Mouse (Mus musculus) lung, embryonic 15.5 days (tissue): ENCODE results near the gene Hal. TPM values are rescaled to one million over a fixed set of nuclear protein-coding genes. Genes with fewer than 3 reads are reported as not detected.

Experiments used
- ATAC-seq: fragments of 200-750 bp; cut with Nextera tagmentation; 2 replicates; pipeline ENCODE4 v1.8.0; 2017; ENCODE audit warnings: moderate number of reproducible peaks, borderline replicate concordance; ENCODE audit not compliant: low FRiP score, low TSS enrichment; ENCODE audit errors: extremely low read depth
- H3K27ac ChIP-seq: fragments of 300-500 bp; sonication (generic); 2 replicates; pipeline ENCODE4 v1.5.1; 2015; ENCODE audit warnings: moderate library complexity, mild to moderate bottlenecking, inconsistent platforms
- H3K27me3 ChIP-seq: fragments of 300-500 bp; sonication (generic); 2 replicates; pipeline ENCODE4 v1.6.1; 2015; ENCODE audit warnings: inconsistent platforms
- H3K36me3 ChIP-seq: fragments of 300-500 bp; sonication (generic); 2 replicates; pipeline ENCODE4 v1.6.1; 2015; ENCODE audit warnings: inconsistent platforms
- H3K4me1 ChIP-seq: fragments of 300-500 bp; sonication (generic); 2 replicates; pipeline ENCODE4 v1.6.1; 2015; ENCODE audit warnings: inconsistent platforms
- H3K4me2 ChIP-seq: fragments of 300-500 bp; sonication (generic); 2 replicates; pipeline ENCODE4 v1.6.1; 2015; ENCODE audit warnings: inconsistent platforms, mild to moderate bottlenecking, moderate library complexity
- H3K4me3 ChIP-seq: fragments of 300-500 bp; sonication (generic); 2 replicates; pipeline ENCODE4 v1.5.1; 2015; ENCODE audit warnings: mild to moderate bottlenecking, inconsistent platforms
- H3K9ac ChIP-seq: fragments of 300-500 bp; sonication (generic); 2 replicates; pipeline ENCODE4 v1.6.1; 2015; ENCODE audit warnings: inconsistent platforms
- H3K9me3 ChIP-seq: fragments of 300-500 bp; sonication (generic); 2 replicates; pipeline ENCODE4 v1.6.1; 2016; ENCODE audit warnings: inconsistent platforms
- WGBS: fragments of 180-500 bp; shearing (Covaris S2); methylation state at CpG from one replicate; pipeline ENCODE4 v1.1.7; 2015; 5-methylcytosine and 5-hydroxymethylcytosine counted together
- polyA plus RNA-seq: library from polyadenylated mRNA; unstranded; fragments of >200 nt; fragmentation: Nextera tagmentation; extraction: Ambion mirVana; gene quantifications from 2 replicates; pipeline ENCODE4 v1.2.1, GENCODE M21; 2015

The Hal gene
- 0.19 TPM in 1 of 2 replicates, not detected in the other for polyA plus RNA-seq

GRCm38 (mm10) chr10:93488066-93488827, at the start of gene Hal:
Gene Hal (plus strand): TSS chr10:93488768.
- no peak within 1 kb of the TSS for H3K27ac ChIP-seq
- no peaks in the 10 kb centered on the region for H3K27me3 ChIP-seq
- H3K9me3 ChIP-seq: no peaks in the 10 kb centered on the region
- H3K4me2 ChIP-seq: no peak within 1 kb of the TSS
- no peak within 1 kb of the TSS for H3K9ac ChIP-seq
- 64% methylated on average over 17 of the region's 17 CpGs for WGBS
- no peak within 1 kb of the TSS for H3K4me3 ChIP-seq
- no peak for ATAC-seq
- peaks cover 17% of the 10 kb centered on the region for H3K36me3 ChIP-seq
- no peaks in the 10 kb centered on the region for H3K4me1 ChIP-seq

DNA sequence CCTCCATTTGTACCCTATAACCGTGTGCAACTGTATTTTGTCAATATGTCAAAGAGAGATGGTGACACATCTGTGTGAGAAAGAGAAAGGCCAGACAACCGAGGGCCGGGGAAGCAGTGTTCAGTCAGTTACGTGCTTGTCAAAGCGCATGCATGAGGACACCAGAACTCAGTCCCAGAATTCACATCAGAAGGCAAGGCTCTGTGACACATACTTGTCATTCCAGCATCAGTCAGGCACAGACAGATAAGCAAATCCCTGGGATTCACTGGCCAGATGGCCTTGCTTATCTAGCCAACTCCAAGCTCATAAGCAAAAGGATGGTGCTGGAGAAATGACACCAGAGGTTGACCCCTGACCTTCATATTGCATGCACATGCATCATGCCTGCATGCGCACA, 47.1 kb upstream of the Hal start:
- Histone ChIP-seq H3K9ac (no peak overlapping the region), H3K4me2 (no peak overlapping the region), H3K27me3 (no peaks in the 10 kb centered on the region), H3K27ac (no peak overlapping the region), H3K4me3 (no peak overlapping the region), H3K36me3 (no peaks in the 10 kb centered on the region), H3K9me3 (no peaks in the 10 kb centered on the region), H3K4me1 (peaks cover 21% of the 10 kb centered on the region)
- peak; percentile 50; the same call in 1 of the 2 replicates for ATAC-seq
- 69% methylated on average over 6 of the region's 6 CpGs for WGBS

- H3K9me3 ChIP-seq: no peaks in the 10 kb centered on the region
- ATAC-seq: 0 out of 2 replicates have a peak, but pooled peaks have one; percentile 7
- H3K27ac ChIP-seq: no peak overlapping the region
- no peak overlapping the region for H3K9ac ChIP-seq
- 82% methylated on average over 3 of the region's 3 CpGs for WGBS
- no peaks in the 10 kb centered on the region for H3K36me3 ChIP-seq
- H3K4me3 ChIP-seq: no peak overlapping the region
- no peaks in the 10 kb centered on the region for H3K27me3 ChIP-seq
- H3K4me1 ChIP-seq: peaks cover 17% of the 10 kb centered on the region
- H3K4me2 ChIP-seq: no peak overlapping the region
Observed at GRCm38 (mm10) chr10:93442183-93442582, 46.4 kb upstream of the Hal start.

- whole genome bisulfite sequencing: 64% methylated on average over 9 of the region's 9 CpGs
- no peaks in the 10 kb centered on the region for H3K27me3 ChIP-seq
- no peaks in the 10 kb centered on the region for H3K36me3 ChIP-seq
- peaks cover 17% of the 10 kb centered on the region; the same call in 1 of the 2 replicates for H3K4me1 ChIP-seq
- H3K27ac ChIP-seq: no peak overlapping the region
- H3K9ac ChIP-seq: no peak overlapping the region
- no peak for ATAC-seq
- H3K9me3 ChIP-seq: no peaks in the 10 kb centered on the region
- no peak overlapping the region for H3K4me2 ChIP-seq
- no peak overlapping the region for H3K4me3 ChIP-seq
Observed at GRCm38 (mm10) chr10:93444407-93444806, 44.2 kb upstream of the Hal start.

DNA sequence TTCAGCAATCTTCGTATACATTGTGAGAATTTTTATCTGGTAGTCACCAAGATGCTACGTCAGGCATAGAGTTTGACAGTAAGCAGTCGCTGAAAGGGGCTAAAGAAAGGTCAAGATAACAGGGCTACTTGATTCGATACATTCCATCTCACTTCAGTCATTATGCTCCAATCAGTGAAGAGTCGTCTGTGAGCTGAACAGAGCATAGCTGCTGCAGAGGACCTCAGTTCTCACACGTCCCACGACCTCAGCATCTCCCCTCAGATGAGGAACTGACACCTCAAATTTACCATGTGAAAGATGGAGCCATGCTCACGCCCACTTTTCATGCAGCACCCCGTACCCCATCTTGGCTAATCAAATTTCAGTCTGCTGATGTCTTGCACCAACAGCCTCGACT, 41.2 kb upstream of the Hal start:
- peaks cover 14% of the 10 kb centered on the region for H3K4me1 ChIP-seq
- H3K27me3 ChIP-seq: no peaks in the 10 kb centered on the region
- no peak overlapping the region for H3K4me2 ChIP-seq
- WGBS: 18% methylated on average over 10 of the region's 10 CpGs
- ATAC-seq: no peak
- no peaks in the 10 kb centered on the region for H3K9me3 ChIP-seq
- no peak overlapping the region for H3K27ac ChIP-seq
- H3K36me3 ChIP-seq: no peaks in the 10 kb centered on the region
- H3K4me3 ChIP-seq: no peak overlapping the region
- no peak overlapping the region for H3K9ac ChIP-seq

- Histone ChIP-seq H3K36me3 (no peaks in the 10 kb centered on the region), H3K4me3 (peak overlapping the region; percentile 97), H3K9ac (peak overlapping the region; percentile 42), H3K27me3 (no peaks in the 10 kb centered on the region), H3K9me3 (no peaks in the 10 kb centered on the region), H3K4me1 (peaks cover 20% of the 10 kb centered on the region), H3K4me2 (peak overlapping the region; percentile 68), H3K27ac (no peak overlapping the region)
- 11% methylated on average over 7 of the region's 7 CpGs for WGBS
- no peak for ATAC-seq
Observed at GRCm38 (mm10) chr10:93454652-93455014, 33.9 kb upstream of the Hal start.

- Histone ChIP-seq H3K9ac (no peak overlapping the region), H3K4me2 (no peak overlapping the region), H3K4me3 (no peak overlapping the region), H3K4me1 (peaks cover 7% of the 10 kb centered on the region), H3K36me3 (peaks cover 51% of the 10 kb centered on the region), H3K27ac (no peak overlapping the region), H3K27me3 (no peaks in the 10 kb centered on the region), H3K9me3 (no peaks in the 10 kb centered on the region)
- WGBS: 81% methylated on average over 11 of the region's 11 CpGs
- no peak for ATAC-seq
Observed at GRCm38 (mm10) chr10:93460106-93460505, 28.5 kb upstream of the Hal start.

DNA sequence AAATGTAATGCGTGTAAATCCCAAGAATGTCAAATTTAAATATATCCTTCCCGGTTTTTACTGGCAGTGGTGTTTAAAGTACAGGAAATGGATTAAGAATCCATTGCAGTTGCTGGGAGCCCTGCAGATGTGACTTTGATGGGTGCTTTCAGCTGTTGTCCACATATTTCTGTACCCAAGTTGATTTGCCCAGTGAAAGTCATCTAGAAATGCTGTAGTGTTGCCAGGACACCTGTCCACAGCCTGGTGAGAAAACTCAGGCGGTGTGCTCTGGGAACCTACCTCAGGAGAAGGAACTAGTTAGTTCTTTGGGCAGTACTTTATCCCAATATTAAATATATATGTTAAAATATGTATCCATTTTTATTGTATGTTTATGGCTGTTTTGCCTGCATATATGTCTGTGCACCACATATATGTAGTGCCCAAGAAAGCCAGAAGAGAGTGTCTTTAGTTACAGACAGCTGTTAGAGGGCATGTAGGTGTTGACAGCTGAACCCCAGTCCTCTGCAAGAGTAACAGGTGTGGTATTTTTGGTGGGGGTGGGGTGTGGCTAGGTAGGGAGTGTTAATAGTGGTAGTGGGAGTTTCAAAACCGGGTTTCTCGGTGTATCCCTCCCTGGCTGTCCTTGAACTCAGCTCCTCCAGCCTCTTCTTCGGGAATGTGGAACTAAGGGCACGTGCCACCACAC, 25.7 kb upstream of the Hal start:
- no peak overlapping the region for H3K27ac ChIP-seq
- WGBS: 88% methylated on average over 7 of the region's 7 CpGs
- no peaks in the 10 kb centered on the region for H3K9me3 ChIP-seq
- H3K4me3 ChIP-seq: no peak overlapping the region
- peaks cover 77% of the 10 kb centered on the region for H3K36me3 ChIP-seq
- no peak for ATAC-seq
- H3K4me2 ChIP-seq: no peak overlapping the region
- H3K27me3 ChIP-seq: no peaks in the 10 kb centered on the region
- no peak overlapping the region for H3K9ac ChIP-seq
- no peaks in the 10 kb centered on the region for H3K4me1 ChIP-seq

GRCm38 (mm10) chr10:93463611-93464010, 25.0 kb upstream of the Hal start:
- Histone ChIP-seq H3K36me3 (peaks cover 80% of the 10 kb centered on the region), H3K27me3 (no peaks in the 10 kb centered on the region), H3K4me1 (no peaks in the 10 kb centered on the region), H3K9me3 (no peaks in the 10 kb centered on the region), H3K4me3 (no peak overlapping the region), H3K27ac (no peak overlapping the region), H3K4me2 (no peak overlapping the region), H3K9ac (no peak overlapping the region)
- 89% methylated on average over 13 of the region's 13 CpGs for WGBS
- no peak for ATAC-seq

GRCm38 (mm10) chr10:93467259-93467658, 21.3 kb upstream of the Hal start:
- Histone ChIP-seq H3K27ac (no peak overlapping the region), H3K4me1 (no peaks in the 10 kb centered on the region), H3K36me3 (peaks cover 81% of the 10 kb centered on the region), H3K4me3 (no peak overlapping the region), H3K9me3 (no peaks in the 10 kb centered on the region), H3K4me2 (no peak overlapping the region), H3K27me3 (no peaks in the 10 kb centered on the region), H3K9ac (no peak overlapping the region)
- no peak for ATAC-seq
- 89% methylated on average over 4 of the region's 4 CpGs for WGBS

- H3K4me2 ChIP-seq: no peak overlapping the region
- no peaks in the 10 kb centered on the region for H3K27me3 ChIP-seq
- no peaks in the 10 kb centered on the region for H3K9me3 ChIP-seq
- peaks cover 80% of the 10 kb centered on the region for H3K36me3 ChIP-seq
- no peak overlapping the region for H3K27ac ChIP-seq
- no peak overlapping the region for H3K9ac ChIP-seq
- ATAC-seq: no peak
- no peaks in the 10 kb centered on the region for H3K4me1 ChIP-seq
- WGBS: 94% methylated on average over 3 of the region's 3 CpGs
- H3K4me3 ChIP-seq: no peak overlapping the region
Observed at GRCm38 (mm10) chr10:93467791-93468190, 20.8 kb upstream of the Hal start.

DNA sequence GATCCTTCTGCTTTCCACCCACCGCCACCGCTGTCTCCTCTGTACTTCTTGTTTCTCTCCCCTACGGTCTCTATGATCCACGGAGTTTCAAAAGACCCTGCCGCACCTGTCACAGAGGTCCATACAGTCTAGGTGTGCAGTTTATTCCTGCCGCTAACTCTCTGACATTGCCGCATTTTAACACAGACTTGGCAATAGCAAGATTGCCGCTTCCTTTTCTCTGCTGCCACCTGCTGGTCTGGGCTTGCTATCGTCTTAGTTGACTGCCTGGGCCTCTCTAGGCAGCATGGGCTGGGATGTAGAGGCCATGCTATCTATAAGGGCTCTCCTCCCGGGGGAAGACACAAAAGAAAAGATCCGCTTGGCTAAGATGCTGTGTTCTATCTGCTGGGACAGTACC, 17.2 kb upstream of the Hal start:
- Histone ChIP-seq H3K27me3 (no peaks in the 10 kb centered on the region), H3K9me3 (no peaks in the 10 kb centered on the region), H3K4me2 (no peak overlapping the region), H3K9ac (no peak overlapping the region), H3K4me3 (no peak overlapping the region), H3K27ac (no peak overlapping the region), H3K36me3 (peaks cover 80% of the 10 kb centered on the region), H3K4me1 (no peaks in the 10 kb centered on the region)
- WGBS: 48% methylated on average over 11 of the region's 11 CpGs
- 0 out of 2 replicates have a peak, but pooled peaks have one; percentile 23 for ATAC-seq
